Mouse (Mus musculus) adrenal gland, postnatal 4 days (tissue): ENCODE measurements around the gene Med14. TPM values are rescaled to one million over a fixed set of nuclear protein-coding genes. Genes with fewer than 3 reads are reported as not detected.
A peak's percentile ranks its signal among the peaks of the same experiment; 100 is the strongest.

ENCODE experiments used
- DNase-seq, 2 experiments: peaks; one replicate each; pipeline ENCODE4 v3.0.0; 2021 to 2022; ENCODE audit warnings: low spot score in 2 of 2, mixed read lengths in 2 of 2
- total RNA-seq, 2 experiments: library from RNA; stranded (reverse); gene quantifications; 2 replicates each; pipeline ENCODE4 v1.2.3; 2021

The Med14 gene
- total RNA-seq, 2 experiments from 2014 or later = 24.7 to 28.6 TPM

DNA sequence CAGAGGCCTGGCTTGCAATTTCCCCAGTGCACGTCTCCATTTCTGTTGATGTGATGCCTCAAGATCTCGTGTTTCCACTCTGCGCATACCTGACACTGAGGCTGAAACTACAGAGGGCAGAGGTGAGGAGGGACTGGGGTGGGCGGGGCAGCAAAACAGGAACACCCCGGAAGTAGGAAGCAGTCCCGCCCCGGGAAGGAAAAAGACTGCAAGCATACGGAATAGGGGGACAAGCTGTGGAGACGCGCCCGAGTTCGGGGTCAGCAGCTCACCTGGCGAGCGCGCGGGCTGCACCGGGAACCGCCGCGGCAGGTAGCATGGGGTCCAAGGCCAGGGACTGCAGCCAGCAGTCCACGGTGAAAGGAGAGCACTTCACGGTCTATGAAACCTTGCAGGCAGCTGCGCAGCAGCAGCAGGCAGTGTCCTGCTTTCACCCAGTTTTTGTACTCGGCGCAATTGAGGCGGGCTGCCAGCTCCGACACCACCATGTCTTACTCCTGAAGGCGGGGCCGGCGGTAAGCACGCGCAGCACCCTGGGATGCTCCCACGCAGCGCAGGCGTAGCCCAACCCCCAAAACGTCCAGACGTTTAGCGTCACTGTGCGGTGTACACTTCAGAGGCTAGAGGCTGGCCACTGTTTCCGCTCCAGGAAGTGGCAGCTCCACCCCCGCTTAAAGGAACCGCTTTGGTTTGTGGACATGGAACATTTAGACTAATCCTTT is 88.7 kb downstream of the Med14 start, which contains the start of gene 1810030O07Rik:
1810030O07Rik (minus strand) TSS at position 615 of the 722 bp plus-strand sequence.
- DNase-seq = peak; percentile 46 to 59

GRCm38 (mm10) chrX:12653879-12654278 is 108.0 kb downstream of the Med14 start:
- no peak for DNase-seq

DNA sequence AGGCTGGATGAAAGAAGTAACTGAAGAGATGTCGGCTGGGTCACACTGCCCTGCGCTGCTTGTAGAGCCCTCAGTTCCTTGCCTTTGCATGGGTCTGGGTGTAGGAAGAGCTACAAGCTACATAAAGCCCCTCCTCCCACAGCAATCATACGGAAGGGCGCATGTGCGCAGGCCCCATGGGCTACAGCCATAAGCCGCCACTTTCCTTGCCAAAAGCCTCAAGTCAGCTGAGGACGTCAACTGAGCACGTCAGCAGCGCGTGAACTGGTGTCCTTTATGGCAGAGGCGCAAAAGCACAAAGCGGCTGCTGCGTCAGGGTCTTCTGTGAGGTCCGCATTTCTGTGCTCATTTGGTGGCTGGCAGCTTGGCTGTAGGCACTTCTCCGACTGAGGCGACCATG is 110.0 kb downstream of the Med14 start:
- no peak for DNase-seq

DNA sequence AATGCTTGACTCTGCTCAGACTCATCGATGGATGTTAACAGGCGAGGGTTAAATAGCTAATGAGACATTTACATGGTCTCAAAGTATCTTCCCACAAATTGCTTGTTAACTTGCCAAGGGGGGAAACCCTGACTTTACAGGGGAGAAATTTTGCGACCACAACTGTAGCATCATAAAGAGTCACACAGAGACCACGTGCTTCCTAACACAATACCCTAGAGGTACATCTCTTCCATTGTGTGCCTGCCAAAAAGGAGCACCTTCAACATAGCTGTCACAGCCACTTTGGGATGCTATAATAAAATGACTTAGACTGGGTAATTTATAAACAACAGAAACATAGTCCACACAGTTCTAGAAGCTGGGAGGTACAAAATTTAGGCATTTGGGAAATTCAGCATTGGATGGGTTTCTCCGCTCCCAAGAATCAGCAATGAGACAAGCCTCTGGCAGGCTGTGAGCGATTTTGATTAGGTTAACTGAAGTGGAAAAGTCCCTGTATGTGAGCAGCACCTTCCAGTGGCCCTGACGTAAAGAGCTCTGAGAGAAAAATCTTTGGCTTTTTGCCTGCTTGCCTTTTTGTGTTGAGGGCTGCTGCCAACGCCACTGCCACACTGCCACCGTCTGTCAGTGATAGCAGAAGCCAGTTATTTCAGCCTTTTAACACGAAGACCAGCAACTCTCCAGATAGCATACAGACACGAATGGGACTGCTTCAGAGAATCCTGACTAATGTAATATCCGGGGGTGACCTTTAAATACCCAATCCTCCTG is 116.2 kb downstream of the Med14 start:
- no peak for DNase-seq

- DNase-seq = no peak
These were observed 116.9 kb downstream of the Med14 start for GRCm38 (mm10) chrX:12644976-12645375.

Other genes starting within 250 kb of the Med14 start
- 10 to 100 TPM; 53.9 to 57.6 TPM for gene Atp6ap2, start 174.3 kb downstream of the Med14 start, total RNA-seq
- 10 to 100 TPM; 21.3 to 30.6 TPM for gene 1810030O07Rik, start 88.4 kb downstream of the Med14 start, total RNA-seq